Mouse (Mus musculus): ENCODE measurements around the gene Podxl. TPM values are rescaled to one million over a fixed set of nuclear protein-coding genes. Genes with fewer than 3 reads are reported as not detected.
A peak's percentile ranks its signal among the peaks of the same experiment; 100 is the strongest.

The Podxl gene
- polyA plus RNA-seq, 1 experiment = 4.8 TPM

GRCm38 (mm10) chr6:31522478-31522877 lies 41.3 kb downstream of the Podxl start:
- Histone ChIP-seq H3K36me3 (ENCODE audit: control insufficient read depth, insufficient read depth) (no peaks in the 10 kb centered on the region), H3K27me3 (ENCODE audit: control insufficient read depth, insufficient read depth, insufficient read length) (no peaks in the 10 kb centered on the region), H3K79me3 (ENCODE audit: low read depth) (no peaks in the 10 kb centered on the region), H3K4me3 (ENCODE audit: insufficient read depth, poor library complexity, severe bottlenecking) (no peak overlapping the region), H3ac (ENCODE audit: control insufficient read depth, insufficient read length, low read depth) (no peak overlapping the region), H3K79me2 (ENCODE audit: control insufficient read depth, insufficient read depth) (no peaks in the 10 kb centered on the region)
- TF ChIP-seq USF1 (IDR thresholded peaks at IDR 0.05; ENCODE audit: low read depth) (no peak), MYOD1 (IDR thresholded peaks at IDR 0.05; ENCODE audit: control insufficient read depth, insufficient read length, low read depth) (no peak), MYOG (IDR thresholded peaks at IDR 0.05; ENCODE audit: control insufficient read depth, extremely low read depth, insufficient read length) (no peak), FOSL1 (IDR thresholded peaks at IDR 0.05; ENCODE audit: insufficient read depth, low read length, poor library complexity, severe bottlenecking) (no peak), CTCF (IDR thresholded peaks at IDR 0.05; ENCODE audit: control insufficient read depth, insufficient read depth, insufficient read length) (no peak), CEBPB (IDR thresholded peaks at IDR 0.05; ENCODE audit: low read depth) (no peak), MAX (IDR thresholded peaks at IDR 0.05) (no peak)

DNA sequence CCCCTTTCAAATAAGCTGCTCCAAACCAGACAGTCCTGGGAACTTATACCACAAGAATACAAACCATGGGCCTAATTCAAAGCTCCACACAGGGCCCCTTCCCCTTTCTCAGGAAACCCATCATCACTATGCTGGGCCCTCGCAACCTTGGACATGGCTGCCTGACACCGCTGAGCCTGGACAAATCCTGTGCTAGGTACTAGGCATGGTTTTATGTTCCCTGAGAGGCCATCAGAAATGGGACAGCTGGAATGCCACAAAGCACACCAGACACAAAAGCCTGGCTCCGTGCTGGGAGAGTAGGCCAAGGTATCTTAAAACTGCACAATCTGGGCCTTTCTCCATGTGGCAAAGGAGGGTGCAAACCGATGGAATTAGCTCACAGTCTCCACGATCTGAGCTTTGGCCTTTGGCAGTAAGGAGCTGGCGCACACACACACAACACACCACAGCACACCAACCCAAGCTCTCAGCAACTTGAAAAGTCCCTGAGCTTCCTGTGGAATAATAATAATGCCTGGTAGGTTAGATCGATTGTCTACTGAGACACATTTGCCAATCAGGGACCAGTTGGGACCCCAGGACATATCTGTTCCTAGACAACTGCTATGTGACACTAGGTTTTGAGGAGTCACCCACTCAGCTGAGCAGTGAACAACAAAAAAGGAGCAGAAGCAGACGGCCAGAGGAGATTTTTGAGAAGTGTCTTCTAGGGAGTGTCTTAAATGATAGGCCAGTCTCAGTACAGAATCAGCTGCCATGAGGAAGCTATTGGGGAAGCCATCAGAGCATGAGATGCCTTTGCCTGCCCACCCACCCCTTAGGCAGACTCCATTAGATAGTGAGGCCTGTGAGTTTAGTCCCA lies 42.1 kb downstream of the Podxl start:
- Histone ChIP-seq H3K79me2 (ENCODE audit: control insufficient read depth, insufficient read depth) (no peaks in the 10 kb centered on the region), H3K79me3 (ENCODE audit: low read depth) (no peaks in the 10 kb centered on the region), H3K36me3 (ENCODE audit: control insufficient read depth, insufficient read depth) (no peaks in the 10 kb centered on the region), H3K27me3 (ENCODE audit: control insufficient read depth, insufficient read depth, insufficient read length) (no peaks in the 10 kb centered on the region), H3ac (ENCODE audit: control insufficient read depth, insufficient read length, low read depth) (no peak overlapping the region), H3K4me3 (ENCODE audit: insufficient read depth, poor library complexity, severe bottlenecking) (no peak overlapping the region)
- TF ChIP-seq MYOD1 (IDR thresholded peaks at IDR 0.05; ENCODE audit: control insufficient read depth, insufficient read length, low read depth) (no peak), MAX (IDR thresholded peaks at IDR 0.05) (no peak), USF1 (IDR thresholded peaks at IDR 0.05; ENCODE audit: low read depth) (no peak), CTCF (IDR thresholded peaks at IDR 0.05; ENCODE audit: control insufficient read depth, insufficient read depth, insufficient read length) (no peak), CEBPB (IDR thresholded peaks at IDR 0.05; ENCODE audit: low read depth) (no peak), MYOG (IDR thresholded peaks at IDR 0.05; ENCODE audit: control insufficient read depth, extremely low read depth, insufficient read length) (no peak)

DNA sequence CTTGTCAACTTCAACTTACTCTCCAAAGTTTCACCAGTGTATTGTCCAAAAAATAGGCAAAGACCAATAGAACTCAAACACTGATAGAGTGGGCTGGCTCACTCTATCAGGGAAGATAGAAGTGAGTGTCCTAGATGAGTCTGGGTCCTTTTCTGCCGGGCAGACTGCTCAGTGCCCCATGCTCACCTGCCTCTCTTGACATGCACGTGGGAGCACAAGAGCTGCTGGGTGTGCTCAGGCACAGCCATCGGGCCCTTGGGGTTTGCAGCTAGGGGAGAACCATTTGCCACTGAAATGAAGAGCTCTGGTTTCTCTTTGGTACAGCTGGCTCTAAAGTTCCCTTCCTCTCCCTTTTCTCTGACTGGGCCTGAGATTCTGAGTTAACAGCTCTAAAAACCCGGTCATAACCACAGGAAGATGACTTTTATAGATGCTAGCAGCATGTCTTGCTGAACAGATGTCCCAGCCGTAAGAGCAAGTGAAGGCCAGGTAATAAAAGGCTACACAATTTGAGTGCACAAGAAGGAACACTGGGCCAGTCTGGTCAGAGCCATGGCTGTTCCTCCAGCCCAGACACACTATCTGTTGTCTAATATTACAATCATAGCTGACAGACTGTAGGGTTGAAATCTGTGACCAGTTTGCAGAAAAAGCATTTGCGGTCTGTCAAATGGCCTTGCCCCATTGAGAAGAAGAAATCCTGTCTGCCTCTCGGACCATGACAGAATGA lies 43.1 kb downstream of the Podxl start:
- no peak overlapping the region for H3ac ChIP-seq (ENCODE audit: control insufficient read depth, insufficient read length, low read depth)
- TF ChIP-seq MAX (IDR thresholded peaks at IDR 0.05) (no peak), MYOG (IDR thresholded peaks at IDR 0.05; ENCODE audit: control insufficient read depth, extremely low read depth, insufficient read length) (no peak), CEBPB (IDR thresholded peaks at IDR 0.05; ENCODE audit: low read depth) (no peak), USF1 (IDR thresholded peaks at IDR 0.05; ENCODE audit: low read depth) (no peak), FOSL1 (IDR thresholded peaks at IDR 0.05; ENCODE audit: insufficient read depth, low read length, poor library complexity, severe bottlenecking) (no peak), CTCF (IDR thresholded peaks at IDR 0.05; ENCODE audit: control insufficient read depth, insufficient read depth, insufficient read length) (no peak), MYOD1 (IDR thresholded peaks at IDR 0.05; ENCODE audit: control insufficient read depth, insufficient read length, low read depth) (no peak)
- no peaks in the 10 kb centered on the region for H3K79me2 ChIP-seq (ENCODE audit: control insufficient read depth, insufficient read depth)

GRCm38 (mm10) chr6:31519001-31519471 lies 44.7 kb downstream of the Podxl start:
- Histone ChIP-seq H3ac (ENCODE audit: control insufficient read depth, insufficient read length, low read depth) (no peak overlapping the region), H3K79me3 (ENCODE audit: low read depth) (no peaks in the 10 kb centered on the region), H3K4me3 (ENCODE audit: insufficient read depth, poor library complexity, severe bottlenecking) (no peak overlapping the region), H3K27me3 (ENCODE audit: control insufficient read depth, insufficient read depth, insufficient read length) (no peaks in the 10 kb centered on the region), H3K36me3 (ENCODE audit: control insufficient read depth, insufficient read depth) (no peaks in the 10 kb centered on the region), H3K79me2 (ENCODE audit: control insufficient read depth, insufficient read depth) (no peaks in the 10 kb centered on the region)
- TF ChIP-seq FOSL1 (IDR thresholded peaks at IDR 0.05; ENCODE audit: insufficient read depth, low read length, poor library complexity, severe bottlenecking) = no peak
- no peak for TF ChIP-seq USF1 (IDR thresholded peaks at IDR 0.05; ENCODE audit: low read depth)
- TF ChIP-seq MYOD1 (IDR thresholded peaks at IDR 0.05; ENCODE audit: control insufficient read depth, insufficient read length, low read depth) = no peak
- TF ChIP-seq CEBPB (IDR thresholded peaks at IDR 0.05; ENCODE audit: low read depth) = no peak
- TF ChIP-seq MAX (IDR thresholded peaks at IDR 0.05) = no peak
- TF ChIP-seq MYOG (IDR thresholded peaks at IDR 0.05; ENCODE audit: control insufficient read depth, extremely low read depth, insufficient read length) = no peak
- TF ChIP-seq CTCF (IDR thresholded peaks at IDR 0.05; ENCODE audit: control insufficient read depth, insufficient read depth, insufficient read length) = no peak

More for the DNA sequence above, 43.1 kb downstream of the Podxl start:
- H3K36me3 ChIP-seq (ENCODE audit: control insufficient read depth, insufficient read depth) = no peaks in the 10 kb centered on the region
- no peaks in the 10 kb centered on the region for H3K79me3 ChIP-seq (ENCODE audit: low read depth)
- H3K4me3 ChIP-seq (ENCODE audit: insufficient read depth, poor library complexity, severe bottlenecking) = no peak overlapping the region
- H3K27me3 ChIP-seq (ENCODE audit: control insufficient read depth, insufficient read depth, insufficient read length) = no peaks in the 10 kb centered on the region

DNA sequence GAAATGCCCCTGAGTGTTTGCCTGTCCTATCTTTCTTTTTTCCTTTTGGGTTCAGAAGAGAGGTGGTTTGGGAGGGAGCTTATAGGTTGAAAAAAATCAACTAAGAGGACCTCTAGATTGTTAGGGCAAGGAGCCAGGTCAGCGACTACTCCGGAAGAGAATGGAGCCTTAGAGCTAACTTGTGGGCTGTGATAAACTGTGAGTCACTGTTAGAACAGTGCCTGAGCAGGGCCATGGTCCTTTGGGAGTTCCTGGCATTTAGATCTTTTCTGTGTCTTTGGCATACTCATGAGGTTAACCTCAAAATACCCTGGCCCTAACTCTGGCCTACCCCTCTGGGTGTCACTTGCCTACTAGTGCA lies 45.5 kb downstream of the Podxl start:
- Histone ChIP-seq H3K79me3 (ENCODE audit: low read depth) (no peaks in the 10 kb centered on the region), H3K27me3 (ENCODE audit: control insufficient read depth, insufficient read depth, insufficient read length) (no peaks in the 10 kb centered on the region), H3K79me2 (ENCODE audit: control insufficient read depth, insufficient read depth) (no peaks in the 10 kb centered on the region), H3K36me3 (ENCODE audit: control insufficient read depth, insufficient read depth) (no peaks in the 10 kb centered on the region), H3ac (ENCODE audit: control insufficient read depth, insufficient read length, low read depth) (no peak overlapping the region), H3K4me3 (ENCODE audit: insufficient read depth, poor library complexity, severe bottlenecking) (no peak overlapping the region)
- TF ChIP-seq MYOG (IDR thresholded peaks at IDR 0.05; ENCODE audit: control insufficient read depth, extremely low read depth, insufficient read length) = no peak
- peak; percentile 69 for TF ChIP-seq FOSL1 (IDR thresholded peaks at IDR 0.05; ENCODE audit: insufficient read depth, low read length, poor library complexity, severe bottlenecking)
- no peak for TF ChIP-seq CTCF (IDR thresholded peaks at IDR 0.05; ENCODE audit: control insufficient read depth, insufficient read depth, insufficient read length)
- peak; percentile 17 for TF ChIP-seq MYOD1 (IDR thresholded peaks at IDR 0.05; ENCODE audit: control insufficient read depth, insufficient read length, low read depth)
- no peak for TF ChIP-seq USF1 (IDR thresholded peaks at IDR 0.05; ENCODE audit: low read depth)
- TF ChIP-seq CEBPB (IDR thresholded peaks at IDR 0.05; ENCODE audit: low read depth) = no peak
- peak; percentile 71 for TF ChIP-seq MAX (IDR thresholded peaks at IDR 0.05)
